Mouse (Mus musculus): ENCODE measurements around the gene Rnf151.
"Not testable (repeated sequence)": the region's sequence is repeated elsewhere in the genome, so short reads cannot be mapped to it uniquely, and the experiment has no call there.

Gene Rnf151

DNA sequence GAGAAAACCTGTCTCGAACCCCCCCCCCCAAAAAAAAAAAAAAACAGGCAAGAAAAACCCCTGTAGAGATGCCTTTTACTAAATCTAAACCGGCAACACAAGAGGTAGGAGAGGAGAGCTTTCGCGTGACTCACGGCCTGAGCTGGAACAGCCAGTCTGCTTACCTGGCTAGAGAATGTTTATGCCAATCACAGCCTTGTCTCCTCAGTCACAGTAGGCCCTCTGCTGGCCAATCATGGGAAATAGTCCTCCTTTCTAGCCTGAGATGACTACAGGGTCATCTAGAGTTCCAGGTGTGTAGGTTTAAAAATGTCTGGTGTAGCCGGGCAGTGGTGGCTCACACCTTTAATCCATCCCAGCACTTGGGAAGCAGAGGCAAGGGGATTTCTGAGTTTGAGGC, 50.4 kb downstream of the Rnf151 start:
- peak; percentile 84 for DNase-seq (ENCODE audit: low read depth, low spot score)

DNA sequence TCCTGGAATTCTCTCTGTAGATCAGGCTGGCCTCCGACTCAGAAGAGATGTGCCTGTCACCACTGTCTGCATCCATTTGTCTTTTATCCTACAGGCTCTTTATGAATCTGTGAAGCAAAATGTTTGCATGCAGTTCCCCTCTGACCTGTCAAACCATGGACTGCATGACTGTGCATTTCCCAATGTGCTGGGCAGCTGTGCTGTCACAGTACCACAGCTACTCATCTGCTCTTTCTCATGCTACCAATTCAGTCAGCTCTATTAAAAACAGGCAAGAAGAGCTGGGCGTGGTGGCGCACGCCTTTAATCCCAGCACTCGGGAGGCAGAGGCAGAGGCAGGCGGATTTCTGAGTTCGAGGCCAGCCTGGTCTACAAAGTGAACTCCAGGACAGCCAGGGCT, 50.9 kb downstream of the Rnf151 start:
- DNase-seq (ENCODE audit: low read depth, low spot score): not testable (repeated sequence)
